Comparison of ENCODE assay signal across 11 mouse cellular contexts in genomic region chr19:19587866-19588265, GRCm38 (mm10).
"Had no signal": no experiment of that assay in that cellular context is flagged by ENCODE, and none has a peak within 500 bp of the region (broad histone marks: within the 10 kb centered on the region; RNA-seq: fewer than 3 reads in every experiment).

No protein-coding gene starts in this region.

- DNase-seq: right cerebral cortex, adult 18-20 months; right cerebral cortex, postnatal 14 days; right cerebral cortex, postnatal 25 days; right cerebral cortex, postnatal 4 days; spleen, adult 18-20 months; thymus, adult 18-20 months; thymus, adult 2 months; thymus, postnatal 14 days; thymus, postnatal 25 days; thymus, postnatal 36 days; thymus, postnatal 4 days had no signal
